ENCODE assay signal across 8 mouse cellular contexts in genomic region chr10:43579381-43580261, GRCm38 (mm10). TPM values are rescaled to one million over a fixed set of nuclear protein-coding genes. Genes with fewer than 3 reads are reported as not detected.
DNase-seq lines count a peak whose midpoint lies in the region; ATAC-seq and TF ChIP-seq lines count a peak whose summit lies in the region.

No protein-coding gene starts in this region.

- H3K9me3 ChIP-seq in kidney, embryonic 14.5 days (ENCODE audit: control insufficient read depth, low read length): no peaks in the 10 kb centered on the region

- peak overlapping the region; percentile 73 for H3K4me2 ChIP-seq in kidney, embryonic 14.5 days (replicated peaks; ENCODE audit: low read depth, low read length)

- peak overlapping the region; percentile 60 for H3K4me3 ChIP-seq in layer of hippocampus, adult 2 months
- H3K4me3 ChIP-seq in kidney, embryonic 14.5 days (ENCODE audit: low read length): peak overlapping the region; percentile 93

- H3K27me3 ChIP-seq in kidney, embryonic 14.5 days (ENCODE audit: control insufficient read depth, insufficient read depth, low read length): no peaks in the 10 kb centered on the region

- peak overlapping the region; percentile 94 for H3K9ac ChIP-seq in kidney, embryonic 14.5 days (ENCODE audit: low read depth, low read length)

- 0 out of 2 replicates have a peak, but pooled peaks have one; percentile 9 for ATAC-seq in common myeloid progenitor, adult 5-6 weeks (replicated peaks; ENCODE audit: low read depth, poor library complexity, severe bottlenecking)
- ATAC-seq in kidney, embryonic 14.5 days (ENCODE audit: low FRiP score, low TSS enrichment): peak; percentile 14

- intact Hi-C loops in gastrocnemius, postnatal 36 days (cut with DNase I): loop anchor here (5.0 to 10.0 kb wide), 3 partner anchors 168 to 495 kb away; partner anchors contain the start of genes Qrsl1 and Rtn4ip1

- DNase-seq in layer of hippocampus, adult 2 months (ENCODE audit: low spot score in 2 of 2): no peak
- no peak for DNase-seq in layer of hippocampus, postnatal 36 days
- DNase-seq in gastrocnemius, postnatal 36 days: peak; percentile 27 to 33
- DNase-seq in lung, postnatal 25 days (ENCODE audit: low spot score): peak; percentile 48
- DNase-seq in skeletal muscle tissue, adult 2 months (ENCODE audit: low read depth, low spot score): peak; percentile 38
- DNase-seq in cerebellum, adult 11 months: no peak

- no peak for TF ChIP-seq CTCF in layer of hippocampus, adult 2 months (conservative IDR thresholded peaks at IDR 0.05)

- no peak overlapping the region for H3K27ac ChIP-seq in layer of hippocampus, adult 2 months
- peak overlapping the region; percentile 100 for H3K27ac ChIP-seq in kidney, embryonic 14.5 days (ENCODE audit: low read depth, low read length)

- H3K36me3 ChIP-seq in kidney, embryonic 14.5 days (ENCODE audit: control insufficient read depth, insufficient read depth, low read length): peaks cover 28% of the 10 kb centered on the region

- peaks cover 5% of the 10 kb centered on the region; the same call in 1 of the 2 replicates for H3K4me1 ChIP-seq in kidney, embryonic 14.5 days (ENCODE audit: control insufficient read depth, insufficient read depth, low read length)

- WGBS in kidney, embryonic 14.5 days: under 1% methylated on average over 49 of the region's 49 CpGs

RNA-seq across cellular contexts. Expression of gene Cd24a, which starts 1.5 kb away (rescaled TPM):
- 10 to 100 TPM in 1 of 2 experiments, 1 to 10 TPM in 1; 7.3 to 10.2 TPM for total RNA-seq in layer of hippocampus, adult 2 months (2021)
- total RNA-seq in layer of hippocampus, postnatal 36 days (2021): 10 to 100 TPM; 10.4 to 11.5 TPM
- 451 and 477 TPM in 2 replicates for total RNA-seq in common myeloid progenitor, adult 5-6 weeks (2017)
- 100 to 1,000 TPM in 1 of 2 experiments, 10 to 100 TPM in 1; 54.5 to 100 TPM for total RNA-seq in gastrocnemius, postnatal 36 days (2021)
- polyA plus RNA-seq in kidney, embryonic 14.5 days (2014; fragmentation: Nextera tagmentation; extraction: Ambion mirVana): 609 and 623 TPM in 2 replicates

RNA-seq across cellular contexts. Expression of gene 1700021F05Rik, which starts 38.8 kb away (rescaled TPM):
- 10 to 100 TPM; 41.3 to 44.9 TPM for total RNA-seq in layer of hippocampus, adult 2 months (2021)
- 10 to 100 TPM; 42.3 to 43.8 TPM for total RNA-seq in layer of hippocampus, postnatal 36 days (2021)
- 49.1 and 78.7 TPM in 2 replicates for total RNA-seq in common myeloid progenitor, adult 5-6 weeks (2017)
- 100 to 1,000 TPM in 1 of 2 experiments, 10 to 100 TPM in 1; 90.8 to 102 TPM for total RNA-seq in gastrocnemius, postnatal 36 days (2021)
- 73.1 and 80.8 TPM in 2 replicates for polyA plus RNA-seq in kidney, embryonic 14.5 days (2014; fragmentation: Nextera tagmentation; extraction: Ambion mirVana)

RNA-seq across cellular contexts. Expression of gene Gm9803, which starts 55.7 kb away (rescaled TPM):
- total RNA-seq in layer of hippocampus, adult 2 months (2021): 10 to 100 TPM; 12.5 to 12.7 TPM
- total RNA-seq in layer of hippocampus, postnatal 36 days (2021): 1 to 10 TPM; 3.2 to 7.6 TPM
- 30.4 and 35.3 TPM in 2 replicates for total RNA-seq in common myeloid progenitor, adult 5-6 weeks (2017)
- total RNA-seq in gastrocnemius, postnatal 36 days (2021): 1 to 10 TPM; 5.4 to 9.2 TPM
- polyA plus RNA-seq in kidney, embryonic 14.5 days (2014; fragmentation: Nextera tagmentation; extraction: Ambion mirVana): 10.1 and 11.9 TPM in 2 replicates

Comparison
In these comparisons a context has a peak if more than half of its experiments do, and no peak if none do; other contexts are left out.
1. DNase-seq: peak in gastrocnemius, postnatal 36 days (2 of 2), lung, postnatal 25 days (single experiment) and skeletal muscle tissue, adult 2 months (single experiment); none in layer of hippocampus, adult 2 months (0 of 2), layer of hippocampus, postnatal 36 days (0 of 2) and cerebellum, adult 11 months (single experiment).
2. RNA of gene Cd24a, which starts 1.5 kb away (total RNA-seq): 451 to 477 TPM in common myeloid progenitor, adult 5-6 weeks and 54.5 to 100 TPM in gastrocnemius, postnatal 36 days; 10.4 to 11.5 TPM in layer of hippocampus, postnatal 36 days and 7.3 to 10.2 TPM in layer of hippocampus, adult 2 months; every median in the first group is over 4 times any median in the second.